Mouse (Mus musculus) testis, adult 2 months (tissue): ENCODE results near the gene Prdm8.

Source experiments
- CTCF ChIP-seq: fragments of 200-500 bp; IDR thresholded peaks from 2 replicates; pipeline ENCODE4 v1.5.1; 2012; ENCODE audit warnings: low read depth, mild to moderate bottlenecking, inconsistent platforms, low read length, moderate library complexity; ENCODE audit not compliant: control insufficient read depth, insufficient read depth, insufficient replicate concordance
- POLR2A ChIP-seq: fragments of 200-500 bp; IDR thresholded peaks from 2 replicates; pipeline ENCODE4 v1.6.1; 2012; ENCODE audit warnings: low read depth, mild to moderate bottlenecking, inconsistent platforms, low read length, moderate library complexity; ENCODE audit not compliant: control insufficient read depth

DNA sequence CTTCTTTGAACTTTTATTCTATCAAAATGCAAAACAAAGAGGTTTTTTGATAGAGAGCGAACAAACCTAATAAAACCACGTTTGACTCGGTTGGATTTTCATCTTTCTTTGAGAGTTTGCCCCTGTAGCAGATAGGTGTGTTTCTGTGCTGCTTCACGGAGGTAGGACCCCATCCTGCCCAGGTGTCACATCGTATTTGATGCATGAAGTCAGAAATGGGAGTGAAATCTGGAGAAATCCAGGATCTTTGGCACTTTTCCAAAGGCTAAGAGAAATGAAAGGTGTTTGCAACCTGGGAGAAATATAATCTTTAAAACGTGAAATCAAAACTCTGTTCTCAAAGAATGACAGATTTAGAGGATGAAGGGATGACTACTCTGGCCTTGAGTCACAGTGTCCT is 71.5 kb downstream of the Prdm8 start:
- TF ChIP-seq CTCF (no peak), POLR2A (no peak)
